Mouse (Mus musculus) MEL (cell line): Measurements from ENCODE around the gene Fmnl1. TPM values are rescaled to one million over a fixed set of nuclear protein-coding genes. Genes with fewer than 3 reads are reported as not detected.

Experiments used
- DNase-seq: peaks from one replicate; pipeline ENCODE4 v3.0.0; 2011; ENCODE audit warnings: low read depth, low spot score
- H3K27ac ChIP-seq: 2 replicates; pipeline ENCODE4 v1.5.1; 2012; ENCODE audit warnings: low read depth, mild to moderate bottlenecking, control low read depth, low read length, moderate library complexity; ENCODE audit not compliant: control insufficient read depth
- H3K27me3 ChIP-seq, 2 experiments: fragments of 150-350 bp in 1 of 2; sonication (generic) in 1 of 2; 2 replicates each; pipeline ENCODE4 v1.6.1; 2012; ENCODE audit warnings: low read length in 2 of 2, mild to moderate bottlenecking in 2 of 2, improper control_type of control experiment in 1 of 2, moderate library complexity in 1 of 2; ENCODE audit not compliant: insufficient read depth in 2 of 2, control insufficient read depth in 1 of 2
- H3K36me3 ChIP-seq, 2 experiments: 2 replicates each; pipeline ENCODE4 v1.6.1; 2012 to 2014; ENCODE audit warnings: low read length in 2 of 2, improper control_type of control experiment in 1 of 2, inconsistent platforms in 1 of 2, mild to moderate bottlenecking in 1 of 2; ENCODE audit not compliant: insufficient read depth in 2 of 2, control insufficient read depth in 1 of 2
- H3K4me1 ChIP-seq, 2 experiments: fragments of 150-350 bp in 1 of 2; sonication (generic) in 1 of 2; 2 replicates each; pipeline ENCODE4 v1.6.1; 2012; ENCODE audit warnings: low read length in 2 of 2, improper control_type of control experiment in 1 of 2, mild to moderate bottlenecking in 1 of 2; ENCODE audit not compliant: insufficient read depth in 2 of 2, control insufficient read depth in 1 of 2
- H3K4me3 ChIP-seq, 2 experiments: fragments of 150-350 bp in 1 of 2; sonication (generic) in 1 of 2; 2 replicates each; pipeline ENCODE4 v1.5.1; 2012; ENCODE audit warnings: low read depth in 2 of 2, low read length in 2 of 2, mild to moderate bottlenecking in 2 of 2, moderate library complexity in 2 of 2, control low read depth in 1 of 2, improper control_type of control experiment in 1 of 2; ENCODE audit not compliant: control insufficient read depth in 1 of 2, insufficient read depth in 1 of 2
- H3K79me2 ChIP-seq: 2 replicates; pipeline ENCODE4 v1.6.1; 2012; ENCODE audit warnings: mild to moderate bottlenecking, low read length, moderate library complexity; ENCODE audit not compliant: control insufficient read depth, poor library complexity, insufficient read depth
- H3K9ac ChIP-seq: 2 replicates; pipeline ENCODE4 v1.6.1; 2012; ENCODE audit warnings: low read depth, mild to moderate bottlenecking, control low read depth, low read length, moderate library complexity; ENCODE audit not compliant: control insufficient read depth, poor library complexity, severe bottlenecking
- H3K9me3 ChIP-seq: fragments of 150-350 bp; sonication (generic); replicated peaks from 2 replicates; pipeline ENCODE4 v1.6.1; 2012; ENCODE audit warnings: mild to moderate bottlenecking, low read length, improper control_type of control experiment, moderate library complexity; ENCODE audit not compliant: insufficient read depth
- BHLHE40 ChIP-seq: IDR thresholded peaks from 2 replicates; pipeline ENCODE4 v1.6.1; 2012; ENCODE audit warnings: low read depth, mild to moderate bottlenecking, inconsistent platforms, low read length, improper control_type of control experiment, borderline replicate concordance
- ELF1 ChIP-seq: IDR thresholded peaks from 2 replicates; pipeline ENCODE4 v1.6.1; 2014; ENCODE audit warnings: low read depth, mild to moderate bottlenecking, inconsistent platforms, low read length, improper control_type of control experiment, moderate library complexity
- EP300 ChIP-seq, 2 experiments: IDR thresholded peaks; 2 replicates each; pipeline ENCODE4 v1.6.1; 2011; ENCODE audit warnings: improper control_type of control experiment in 2 of 2, low read length in 2 of 2, low read depth in 1 of 2, mild to moderate bottlenecking in 1 of 2
- HCFC1 ChIP-seq: IDR thresholded peaks from 2 replicates; pipeline ENCODE4 v1.6.1; 2012; ENCODE audit warnings: low read depth, mild to moderate bottlenecking, inconsistent platforms, low read length, improper control_type of control experiment, moderate library complexity
- JUND ChIP-seq: IDR thresholded peaks from 2 replicates; pipeline ENCODE4 v1.6.1; 2011; ENCODE audit warnings: low read depth, mild to moderate bottlenecking, improper control_type of control experiment, low read length
- KAT2A ChIP-seq: conservative IDR thresholded peaks from 2 replicates; pipeline ENCODE4 v1.6.1; 2012; ENCODE audit warnings: low read depth, low read length, improper control_type of control experiment, inconsistent platforms
- MAFK ChIP-seq: IDR thresholded peaks from 2 replicates; pipeline ENCODE4 v1.6.1; 2011; ENCODE audit warnings: low read depth, mild to moderate bottlenecking, low read length, improper control_type of control experiment, borderline replicate concordance
- MAX ChIP-seq: IDR thresholded peaks from 2 replicates; pipeline ENCODE4 v1.6.1; 2011; ENCODE audit warnings: low read length, improper control_type of control experiment
- MEF2A ChIP-seq: IDR thresholded peaks from 2 replicates; pipeline ENCODE4 v1.6.1; 2014; ENCODE audit warnings: low read depth, mild to moderate bottlenecking, inconsistent platforms, low read length, improper control_type of control experiment; ENCODE audit not compliant: poor library complexity, insufficient replicate concordance, severe bottlenecking; ENCODE audit errors: extremely low read depth
- MXI1 ChIP-seq: IDR thresholded peaks from 2 replicates; pipeline ENCODE4 v1.6.1; 2011; ENCODE audit warnings: mild to moderate bottlenecking, low read depth, low read length, improper control_type of control experiment
- MYB ChIP-seq: IDR thresholded peaks from 2 replicates; pipeline ENCODE4 v1.6.1; 2011; ENCODE audit warnings: mild to moderate bottlenecking, low read depth, low read length, improper control_type of control experiment
- NELFE ChIP-seq: IDR thresholded peaks from 2 replicates; pipeline ENCODE4 v1.6.1; 2011; ENCODE audit warnings: low read depth, low read length, improper control_type of control experiment
- POLR2A ChIP-seq, 2 experiments: IDR thresholded peaks; 2 replicates each; pipeline ENCODE4 v1.6.1; 2011 to 2012; ENCODE audit warnings: low read length in 2 of 2, mild to moderate bottlenecking in 2 of 2, control low read depth in 1 of 2, improper control_type of control experiment in 1 of 2, low read depth in 1 of 2, moderate library complexity in 1 of 2; ENCODE audit not compliant: control insufficient read depth in 1 of 2, insufficient read depth in 1 of 2, poor library complexity in 1 of 2
- POLR2AphosphoS2 ChIP-seq: IDR thresholded peaks from 2 replicates; pipeline ENCODE4 v1.6.1; 2011; ENCODE audit warnings: low read length, improper control_type of control experiment
- POLR2AphosphoS5 ChIP-seq: IDR thresholded peaks from 2 replicates; pipeline ENCODE4 v1.6.1; 2012; ENCODE audit warnings: low read depth, borderline replicate concordance, mild to moderate bottlenecking, inconsistent platforms, low read length, moderate library complexity, mixed read lengths
- RCOR1 ChIP-seq: IDR thresholded peaks from 2 replicates; pipeline ENCODE4 v1.6.1; 2012; ENCODE audit warnings: low read depth, mild to moderate bottlenecking, inconsistent platforms, low read length, improper control_type of control experiment
- SIN3A ChIP-seq: IDR thresholded peaks from 2 replicates; pipeline ENCODE4 v1.6.1; 2012; ENCODE audit warnings: low read length, improper control_type of control experiment, inconsistent platforms
- SMC3 ChIP-seq: IDR thresholded peaks from 2 replicates; pipeline ENCODE4 v1.6.1; 2011; ENCODE audit warnings: low read depth, low read length, improper control_type of control experiment
- TAL1 ChIP-seq: IDR thresholded peaks from 2 replicates; pipeline ENCODE4 v1.6.1; 2012; ENCODE audit warnings: mild to moderate bottlenecking, inconsistent platforms, low read length, moderate library complexity, mixed read lengths
- USF1 ChIP-seq: IDR thresholded peaks from 2 replicates; pipeline ENCODE4 v1.6.1; 2014; ENCODE audit warnings: low read depth, mild to moderate bottlenecking, inconsistent platforms, low read length, improper control_type of control experiment, moderate library complexity
- ZC3H11A ChIP-seq: IDR thresholded peaks from 2 replicates; pipeline ENCODE4 v1.6.1; 2012; ENCODE audit warnings: low read depth, mild to moderate bottlenecking, inconsistent platforms, low read length, improper control_type of control experiment
- polyA plus RNA-seq, 2 experiments: library from polyadenylated mRNA; stranded (reverse) in 1 of 2; unstranded in 1 of 2; fragments of >175 nt in 1 of 2; fragments of >200 nt in 1 of 2; gene quantifications; 2 replicates each; pipeline versions ENCODE4 v1.2.1 to v1.2.4; 2012; ENCODE audit warnings: low replicate concordance in 2 of 2, low read depth in 1 of 2; ENCODE audit not compliant: insufficient read length in 2 of 2, insufficient read depth in 1 of 2, missing spikeins in 1 of 2
- total RNA-seq: library from RNA; depleted of rRNA; stranded (reverse); fragments of 300-350 nt; gene quantifications from 2 replicates; pipeline ENCODE4 v1.2.3, GENCODE M21; 2012

Fmnl1 gene
- total and polyA plus RNA-seq, 3 experiments, result 1.7 to 17.2 TPM; not detected in 1

DNA sequence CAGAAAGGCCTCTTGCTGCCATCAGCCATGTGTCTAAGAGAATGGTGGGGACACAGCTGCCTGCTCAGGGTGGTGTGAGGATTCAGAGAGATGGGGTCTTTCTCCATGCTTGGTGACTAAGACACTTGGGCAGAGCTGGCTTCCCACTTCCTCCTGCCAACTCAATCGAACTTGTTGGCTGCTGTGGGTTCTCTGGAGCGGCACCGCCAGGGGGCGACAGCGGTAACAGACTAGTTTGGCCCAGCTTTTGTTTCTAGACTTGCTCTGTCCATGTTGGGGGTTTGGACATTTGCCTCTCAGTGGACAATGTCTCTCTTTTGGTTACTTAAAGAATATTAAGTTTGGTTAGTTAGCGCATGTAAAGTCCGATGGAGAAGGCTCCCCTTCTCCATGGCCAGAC lies 62.1 kb downstream of the Fmnl1 start (continued):
- TF ChIP-seq EP300 (IDR thresholded peaks at IDR 0.05; ENCODE audit: low read depth in 1 of 2, low read length in 2 of 2), result no peak
- TF ChIP-seq ZC3H11A, result peak; percentile 78
- no peak for TF ChIP-seq ELF1
- no peak for TF ChIP-seq MYB
- TF ChIP-seq MAX, result no peak
- no peak for TF ChIP-seq USF1
- peak; percentile 98 for TF ChIP-seq SMC3
- no peak for TF ChIP-seq RCOR1
- TF ChIP-seq NELFE, result no peak
- no peak for TF ChIP-seq TAL1
- TF ChIP-seq POLR2A (IDR thresholded peaks at IDR 0.05; ENCODE audit: control insufficient read depth in 1 of 2, insufficient read depth in 1 of 2, low read depth in 1 of 2, low read length in 2 of 2, poor library complexity in 1 of 2), result no peak
- no peak for TF ChIP-seq MXI1
- TF ChIP-seq JUND, result no peak

- no peak for DNase-seq
- Histone ChIP-seq H3K27ac (no peak overlapping the region), H3K4me3 (no peak overlapping the region), H3K9me3 (no peaks in the 10 kb centered on the region), H3K9ac (no peak overlapping the region), H3K79me2 (no peaks in the 10 kb centered on the region), H3K27me3 (no peaks in the 10 kb centered on the region), H3K36me3 (no peaks in the 10 kb centered on the region), H3K4me1 (no peaks in the 10 kb centered on the region)
- TF ChIP-seq MAX (no peak), BHLHE40 (no peak), POLR2AphosphoS5 (no peak), HCFC1 (no peak), TAL1 (no peak), POLR2A (IDR thresholded peaks at IDR 0.05; ENCODE audit: control insufficient read depth in 1 of 2, insufficient read depth in 1 of 2, low read depth in 1 of 2, low read length in 2 of 2, poor library complexity in 1 of 2) (no peak), SMC3 (no peak), POLR2AphosphoS2 (no peak), ZC3H11A (no peak), MEF2A (no peak), KAT2A (no peak)
- TF ChIP-seq, all 39 proteins: peak for 0
These were observed 63.5 kb downstream of the Fmnl1 start for GRCm38 (mm10) chr11:103234447-103234846.

GRCm38 (mm10) chr11:103235702-103236101 lies 64.8 kb downstream of the Fmnl1 start:
- TF ChIP-seq EP300 (IDR thresholded peaks at IDR 0.05; ENCODE audit: low read depth in 1 of 2, low read length in 2 of 2) (no peak), MAFK (no peak), POLR2A (IDR thresholded peaks at IDR 0.05; ENCODE audit: control insufficient read depth in 1 of 2, insufficient read depth in 1 of 2, low read depth in 1 of 2, low read length in 2 of 2, poor library complexity in 1 of 2) (no peak), SIN3A (no peak), MEF2A (no peak)
- no peaks in the 10 kb centered on the region for H3K36me3 ChIP-seq

More at GRCm38 (mm10) chr11:103235702-103236101, 64.8 kb downstream of the Fmnl1 start:
- Histone ChIP-seq H3K4me1 (no peaks in the 10 kb centered on the region), H3K79me2 (no peaks in the 10 kb centered on the region), H3K27me3 (no peaks in the 10 kb centered on the region), H3K9ac (no peak overlapping the region), H3K4me3 (no peak overlapping the region), H3K9me3 (no peaks in the 10 kb centered on the region), H3K27ac (no peak overlapping the region)
- no peak for DNase-seq
